Mouse (Mus musculus) right cerebral cortex, adult 18-20 months (tissue): ENCODE measurements around the gene Stx2.
"Not testable (repeated sequence)": the region's sequence is repeated elsewhere in the genome, so short reads cannot be mapped to it uniquely, and the experiment has no call there.

Experiments
- DNase-seq: peaks from one replicate; pipeline ENCODE4 v3.0.0; 2022; ENCODE audit warnings: mixed read lengths

Stx2 gene

DNA sequence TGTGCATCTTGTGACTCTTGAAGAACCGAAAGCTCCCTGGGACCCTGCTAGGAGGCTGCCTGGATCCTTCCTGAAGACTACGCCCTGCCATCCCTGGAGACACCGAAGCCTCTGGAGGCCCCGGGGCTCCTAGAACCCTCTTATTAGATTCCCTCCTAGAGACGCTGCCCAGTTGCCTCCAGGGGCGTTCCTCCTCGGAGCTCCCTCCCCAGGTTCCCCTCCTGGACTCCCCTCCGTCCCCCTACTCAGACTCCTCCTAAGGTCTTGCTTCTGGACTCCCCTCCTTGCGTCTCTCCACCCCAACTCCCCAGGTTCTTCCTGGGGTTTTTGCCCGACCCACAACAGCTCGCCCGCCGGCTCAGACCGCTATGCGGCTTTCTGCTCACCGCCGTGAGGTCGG lies 366 bp downstream of the Stx2 start:
- no peak for DNase-seq

DNA sequence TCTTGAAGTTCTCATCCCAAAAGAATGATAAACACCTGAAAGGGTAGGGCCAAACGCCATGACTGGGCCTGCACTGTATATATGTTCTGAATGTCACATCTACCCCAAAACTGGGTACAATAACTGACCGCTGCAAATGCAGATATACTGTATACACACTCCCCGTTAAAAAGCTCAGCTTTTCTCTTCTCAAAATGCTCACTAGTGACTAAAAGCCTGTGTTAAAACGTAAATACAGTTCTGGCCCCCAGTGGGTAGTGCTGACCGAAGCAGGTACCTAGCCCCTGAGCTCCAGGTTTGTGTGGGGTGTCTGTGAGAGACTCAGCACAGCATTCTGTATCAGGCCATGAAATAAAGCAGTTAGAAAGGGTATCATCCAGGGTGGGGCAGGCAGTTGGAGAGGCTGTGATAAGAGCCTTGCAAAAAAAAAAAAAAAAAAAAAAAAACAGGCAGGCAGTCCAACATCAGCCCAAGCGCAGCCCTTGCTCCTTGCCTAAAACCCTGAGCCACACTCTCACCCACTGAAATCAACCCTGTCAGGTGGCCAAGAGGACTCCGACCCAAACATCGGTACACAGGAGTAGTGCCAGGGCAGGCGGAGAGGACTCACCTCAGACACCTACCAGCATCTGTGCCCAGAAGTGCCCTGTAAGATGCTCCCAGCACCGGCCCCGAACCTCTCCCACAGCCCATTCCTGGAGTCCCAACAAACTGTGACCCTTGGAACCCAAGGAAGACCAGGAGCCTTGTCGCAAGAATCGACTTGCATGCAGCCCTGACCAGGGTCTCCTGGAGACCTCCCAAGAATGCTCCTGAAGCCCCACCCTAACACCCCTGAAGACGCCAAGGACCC lies 1.0 kb downstream of the Stx2 start:
- no peak for DNase-seq

DNA sequence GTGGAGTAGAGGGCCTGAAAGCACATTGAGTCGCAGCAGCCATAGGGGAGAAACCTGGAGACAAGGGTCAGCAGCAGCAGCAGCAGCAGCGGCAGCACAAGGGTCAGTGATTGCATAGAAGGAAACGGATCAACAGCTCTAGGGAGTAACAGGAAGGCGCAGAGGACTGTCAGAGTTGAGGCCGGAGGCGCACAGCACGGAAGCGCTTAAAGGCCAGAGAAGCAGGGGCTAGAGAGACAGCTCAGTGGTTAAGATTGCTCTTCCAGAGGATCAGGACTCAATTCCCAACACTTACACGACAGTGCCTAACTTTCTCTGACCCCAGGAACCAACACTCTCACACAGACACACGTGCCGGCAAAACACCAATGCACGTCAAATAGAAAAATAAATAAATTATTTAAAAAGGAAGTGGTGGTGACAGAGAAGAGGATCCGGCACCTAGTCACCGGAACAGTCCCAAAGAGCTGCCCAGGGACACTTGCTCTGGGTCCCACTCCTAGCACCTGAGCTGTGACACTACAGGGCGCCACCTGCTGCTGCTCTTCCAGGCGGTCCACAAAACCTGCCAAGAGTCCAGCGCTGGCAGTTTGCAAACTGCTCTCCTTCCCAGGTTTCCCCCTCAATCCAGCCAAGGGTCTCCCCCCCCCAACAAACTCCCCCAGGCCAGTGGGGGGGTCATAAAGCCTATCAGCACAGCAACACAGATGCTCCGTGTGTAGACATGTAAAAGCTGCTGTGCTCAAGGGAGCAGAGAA lies 2.2 kb downstream of the Stx2 start:
- no peak for DNase-seq

DNA sequence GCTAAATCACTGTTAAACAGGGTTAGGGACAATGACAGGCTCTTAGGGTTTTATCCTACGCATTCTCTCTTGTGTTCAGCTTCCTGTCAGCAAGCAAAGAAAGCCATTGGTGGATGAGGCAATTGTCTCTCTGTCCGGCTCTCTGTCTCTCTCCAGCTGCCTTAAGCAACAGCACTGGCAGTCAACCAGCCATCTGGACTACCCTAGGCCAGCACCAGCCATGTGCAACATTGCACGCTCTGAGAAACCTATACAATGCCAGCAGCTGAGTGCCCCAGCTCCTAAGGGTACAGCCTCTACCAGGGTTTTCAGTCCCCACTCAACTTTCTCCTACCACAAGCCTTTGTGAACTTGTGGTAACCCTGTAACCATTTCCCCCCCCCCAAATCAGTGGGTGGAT lies 3.0 kb downstream of the Stx2 start:
- DNase-seq = no peak

DNA sequence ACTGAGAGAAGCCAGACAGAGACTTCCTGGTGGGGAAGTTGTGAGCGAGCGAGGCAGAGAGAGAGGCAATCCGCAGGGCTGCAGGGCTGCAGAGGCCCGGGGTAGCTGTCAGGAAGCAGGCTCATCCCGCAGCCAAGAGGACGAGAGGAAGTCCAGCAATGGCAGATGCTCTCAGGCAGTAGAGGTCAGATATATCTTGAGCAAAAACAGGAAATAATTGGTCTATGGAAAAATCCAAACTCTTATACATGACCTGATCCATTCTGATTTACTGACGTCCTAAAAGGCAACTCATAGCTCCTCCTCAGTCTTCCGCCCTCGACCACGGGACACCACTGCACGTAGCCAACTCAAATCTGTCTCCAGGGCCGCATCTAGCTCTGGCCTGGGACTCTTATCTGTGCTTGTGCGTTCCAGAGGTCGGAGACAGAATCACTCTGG lies 5.8 kb downstream of the Stx2 start:
- DNase-seq = no peak

DNA sequence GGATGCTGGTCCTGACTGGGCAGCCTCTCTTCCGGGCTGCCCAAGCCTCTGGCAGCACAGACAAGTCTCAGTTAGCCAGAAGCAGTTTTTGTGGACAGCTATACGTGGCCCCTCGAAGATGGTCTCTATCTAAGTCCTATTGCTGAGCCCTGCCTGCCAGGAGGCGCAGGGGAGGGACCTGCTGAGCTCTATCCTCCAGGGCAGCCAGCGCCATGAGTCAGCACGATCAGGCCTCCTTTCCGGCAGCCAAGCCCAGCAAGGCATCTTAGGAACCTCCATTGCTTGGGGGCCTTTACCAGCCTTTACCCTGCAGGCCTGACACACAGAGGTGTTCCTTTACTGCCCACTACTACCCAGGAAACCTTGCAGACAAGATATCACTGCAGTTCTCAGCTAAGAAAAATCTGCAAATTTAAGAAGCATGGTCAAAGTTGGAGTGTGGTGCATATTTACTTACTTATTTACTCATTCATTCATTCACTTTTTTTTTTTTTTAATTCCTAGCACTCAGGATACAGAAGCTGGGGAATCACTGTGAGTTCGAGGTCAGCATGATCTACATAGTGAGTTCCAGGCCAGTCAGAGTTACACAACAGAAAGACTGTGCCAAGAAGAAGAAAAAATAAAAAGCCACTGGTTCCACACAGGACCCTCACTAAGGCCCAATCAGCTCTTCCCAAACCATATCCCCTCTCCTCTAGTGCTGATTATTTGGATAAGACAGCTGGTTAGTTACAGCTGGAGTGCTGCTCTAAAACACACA lies 7.5 kb downstream of the Stx2 start:
- DNase-seq = peak; percentile 32

DNA sequence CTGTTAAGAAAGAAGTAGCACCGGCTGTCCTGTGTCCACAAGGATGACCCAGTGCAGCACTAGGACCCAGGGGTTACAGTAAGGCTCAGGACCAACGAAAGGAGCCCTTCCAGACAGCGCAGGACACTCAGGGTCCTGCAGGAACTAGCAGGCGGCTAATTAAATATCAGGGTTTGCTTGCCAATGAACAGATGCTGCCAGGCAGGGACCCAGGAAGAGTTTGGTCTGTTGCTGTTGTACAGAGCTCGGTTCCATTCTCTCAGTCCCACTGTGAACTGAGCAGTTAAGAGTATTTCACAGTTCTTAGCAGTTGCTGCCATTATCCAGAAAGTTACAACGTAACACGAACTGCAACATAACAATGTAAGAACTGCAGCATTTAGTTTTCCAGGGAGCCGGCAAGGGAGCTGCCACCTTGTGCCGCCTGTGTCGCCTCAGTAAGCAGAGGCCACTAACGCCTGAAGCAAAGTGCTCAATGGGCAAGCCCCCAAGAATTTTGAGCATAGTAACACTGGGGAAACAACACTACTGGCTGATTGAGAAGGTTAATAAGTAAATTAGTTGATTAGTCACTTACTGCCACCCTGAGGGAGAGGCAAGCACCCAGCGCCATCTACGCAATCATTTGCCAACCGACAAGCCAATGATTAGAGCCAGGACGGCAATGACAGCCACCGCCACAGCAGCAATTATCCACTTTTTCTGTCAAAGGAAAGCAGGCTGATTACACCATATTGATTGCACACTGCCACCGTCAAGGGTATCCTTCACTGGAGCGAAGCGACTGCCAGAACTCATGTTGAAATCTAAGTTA lies 21.0 kb downstream of the Stx2 start:
- no peak for DNase-seq

DNA sequence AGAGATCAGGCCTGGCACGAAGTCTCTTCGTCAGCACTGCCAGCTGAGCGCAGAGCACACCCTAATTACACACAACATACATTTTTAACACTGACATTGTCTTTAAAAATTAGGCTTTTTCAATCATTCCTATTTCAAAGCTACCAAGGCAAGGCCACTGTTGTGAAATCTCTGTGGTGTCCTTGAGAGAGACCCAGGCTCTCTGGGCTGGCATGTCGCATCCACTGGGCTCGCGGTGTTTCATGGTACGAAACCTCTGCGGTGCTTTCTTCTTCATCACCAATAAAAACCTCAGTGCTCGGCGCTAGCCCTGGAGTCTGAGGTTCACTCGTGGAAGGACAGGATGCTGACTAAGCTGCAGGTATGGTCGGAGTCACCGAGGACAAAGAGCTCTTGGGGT lies 22.4 kb downstream of the Stx2 start:
- no peak for DNase-seq

DNA sequence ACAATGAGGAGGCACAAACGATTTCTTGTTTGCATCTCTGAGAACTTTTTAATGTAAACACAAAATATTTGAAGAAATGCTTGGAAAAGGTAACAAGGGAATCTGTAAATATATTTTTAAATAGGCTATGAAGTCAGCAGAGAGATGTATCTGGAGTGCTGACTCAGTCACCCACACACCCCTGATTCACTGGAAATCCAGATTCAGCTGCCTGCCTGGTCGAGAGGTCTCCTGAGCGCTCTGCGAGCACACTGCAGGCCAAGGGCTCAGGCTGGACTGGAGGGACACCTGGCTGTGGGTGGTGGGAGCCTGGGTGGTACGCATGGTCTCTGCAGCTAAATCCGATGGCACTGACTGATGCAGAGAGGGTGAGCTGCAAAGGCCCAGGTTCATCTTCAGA lies 23.8 kb downstream of the Stx2 start:
- DNase-seq = peak; percentile 54

DNA sequence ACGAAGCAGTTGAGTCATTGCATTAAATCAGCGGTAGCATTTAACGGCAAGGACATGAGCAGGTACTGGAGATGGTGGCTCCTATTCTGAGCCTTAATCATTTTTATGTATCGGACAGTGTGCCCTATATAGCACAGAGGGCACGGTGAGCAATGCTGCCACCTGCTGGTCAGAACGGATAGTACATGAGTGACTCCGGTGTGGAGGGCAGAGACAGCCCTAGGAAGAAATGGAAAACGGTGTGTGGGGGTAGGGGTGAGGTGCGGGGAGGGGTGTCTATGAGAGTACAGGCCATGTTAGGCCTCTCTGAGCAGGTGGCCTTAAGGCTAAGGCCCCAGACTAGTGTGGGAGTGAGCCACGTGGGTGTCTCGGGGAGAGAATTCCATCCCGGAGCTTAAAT lies 26.8 kb downstream of the Stx2 start:
- peak; percentile 44 for DNase-seq

DNA sequence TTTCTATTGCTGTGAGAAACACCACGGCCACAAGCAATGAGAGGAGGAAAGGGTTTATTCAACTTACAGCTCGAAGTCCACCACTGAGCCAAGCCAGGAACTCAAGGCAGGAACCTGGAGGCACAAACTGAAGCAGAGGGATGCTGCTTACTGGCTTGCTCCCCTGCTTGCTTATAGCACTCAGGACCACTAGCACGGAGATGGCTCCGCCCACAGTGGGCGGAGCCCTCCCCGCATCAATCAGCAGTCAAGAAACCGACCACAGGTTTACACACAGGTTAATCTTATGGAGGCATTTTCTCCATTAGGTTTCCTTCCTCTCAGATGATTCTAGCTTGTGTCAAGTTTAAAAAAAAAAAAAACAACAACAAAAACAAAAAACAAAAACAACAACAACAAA lies 27.5 kb downstream of the Stx2 start:
- DNase-seq = no peak

DNA sequence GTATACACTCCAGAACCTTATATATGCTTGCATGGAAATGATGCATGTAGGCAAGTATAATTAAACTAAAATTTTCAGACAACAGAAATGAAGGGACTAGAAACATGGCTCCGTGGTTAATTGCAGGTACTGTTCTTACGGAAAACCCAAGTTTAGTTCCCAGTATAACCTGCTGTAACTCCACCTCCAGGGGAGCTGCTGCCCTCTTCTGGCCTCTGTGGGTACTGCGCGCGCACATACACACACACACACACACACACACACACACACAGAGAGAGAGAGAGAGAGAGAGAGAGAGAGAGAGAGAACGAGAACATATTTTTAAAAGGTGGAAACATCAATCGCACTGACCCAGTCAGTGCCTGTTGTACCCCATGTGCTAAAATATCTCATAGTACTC lies 29.4 kb downstream of the Stx2 start:
- no peak for DNase-seq

DNA sequence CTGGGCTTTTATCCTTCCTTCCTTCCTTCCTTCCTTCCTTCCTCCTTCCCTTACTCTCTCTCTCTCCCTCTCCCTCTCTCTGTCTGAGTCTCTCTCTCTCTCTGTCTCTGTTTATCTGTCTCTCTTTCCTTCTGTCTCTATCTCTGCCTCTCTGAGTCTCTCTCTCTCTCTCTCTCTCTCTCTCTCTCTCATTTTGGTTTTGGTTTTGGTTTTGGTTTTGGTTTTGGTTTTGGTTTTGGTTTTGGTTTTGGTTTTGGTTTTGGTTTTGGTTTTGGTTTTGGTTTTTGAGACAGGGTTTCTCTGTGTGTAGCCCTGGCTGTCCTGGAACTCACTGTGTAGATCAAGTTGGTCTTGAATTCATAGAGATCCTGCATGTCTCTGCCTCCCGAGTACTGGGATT lies 30.9 kb downstream of the Stx2 start:
- not testable (repeated sequence) for DNase-seq

DNA sequence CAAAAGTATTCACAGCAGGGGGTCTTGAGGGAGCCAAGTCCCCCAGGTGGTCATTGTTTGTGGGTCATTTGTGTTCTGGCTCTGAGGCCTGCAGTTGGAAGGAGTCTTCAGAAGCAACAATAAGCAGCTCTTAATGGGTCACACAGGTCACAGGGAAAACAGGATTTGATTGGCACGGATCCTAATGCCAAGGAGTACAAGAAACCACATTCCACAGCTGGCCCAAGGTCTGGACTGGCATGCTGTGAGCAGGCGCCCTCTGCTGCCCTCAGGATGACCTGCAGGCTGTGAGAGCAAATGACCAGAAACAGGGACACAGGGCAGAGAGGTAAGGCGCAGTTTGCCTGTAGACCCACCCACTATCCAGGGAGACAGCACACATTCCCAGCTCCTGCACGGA lies 32.1 kb downstream of the Stx2 start:
- DNase-seq = no peak

DNA sequence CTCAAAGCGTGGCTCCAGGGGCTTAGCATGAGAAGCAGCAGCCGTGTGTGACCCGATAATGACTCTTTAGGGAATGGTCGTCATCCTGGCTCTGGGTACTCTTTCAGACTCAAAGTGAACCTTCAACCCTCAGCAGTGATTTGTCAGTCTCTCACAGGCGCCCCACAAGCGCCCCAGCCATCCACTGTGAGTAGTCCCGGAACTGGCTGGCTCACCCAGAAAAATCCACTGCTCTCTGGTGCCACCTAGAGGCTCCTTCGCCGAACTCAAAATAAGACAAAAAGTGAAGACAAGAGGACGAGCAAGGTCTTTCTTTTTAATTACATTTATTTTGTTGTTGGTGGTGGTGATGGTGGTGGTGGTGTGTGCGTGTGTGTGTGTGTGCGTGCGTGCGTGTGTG lies 37.1 kb downstream of the Stx2 start:
- DNase-seq = peak; percentile 74

DNA sequence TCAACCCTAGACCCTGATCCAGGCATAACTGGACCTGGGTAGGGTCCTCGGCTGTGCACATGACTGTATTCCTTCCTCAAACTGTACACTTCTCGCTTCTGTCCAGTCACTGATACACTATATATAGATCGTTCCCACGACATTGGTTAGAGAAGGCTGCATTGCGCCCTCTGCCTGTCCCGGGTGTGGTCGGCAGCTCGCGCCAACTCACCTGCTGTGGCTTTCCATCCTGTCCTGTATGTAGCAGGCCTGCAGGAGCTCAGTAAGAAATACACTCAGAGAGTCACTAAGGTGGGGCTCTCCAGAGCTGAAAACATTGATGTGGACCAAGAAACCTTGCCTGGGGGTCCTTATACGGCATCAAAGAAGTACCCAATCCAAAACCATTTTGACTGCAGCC lies 37.5 kb downstream of the Stx2 start:
- DNase-seq = no peak

DNA sequence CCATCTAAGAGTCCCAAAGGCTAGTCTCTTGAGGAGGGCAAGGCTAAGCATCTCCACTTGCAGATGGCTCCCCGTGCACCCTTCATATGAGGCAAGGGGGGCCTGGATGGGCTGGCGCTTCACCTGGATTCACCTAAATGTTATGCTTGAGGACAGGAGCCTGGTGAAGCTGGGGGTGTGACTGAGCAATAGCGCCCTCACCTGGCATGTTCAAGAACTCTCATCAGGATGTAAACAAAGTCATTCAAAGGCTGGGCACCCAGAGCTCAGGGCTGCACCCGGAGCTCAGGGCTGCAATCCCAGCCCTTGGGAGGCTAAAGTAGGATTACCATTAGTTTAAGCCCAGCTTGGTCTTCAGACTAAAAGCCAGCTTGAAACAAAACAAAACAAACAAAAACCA lies 44.0 kb downstream of the Stx2 start:
- DNase-seq = no peak

DNA sequence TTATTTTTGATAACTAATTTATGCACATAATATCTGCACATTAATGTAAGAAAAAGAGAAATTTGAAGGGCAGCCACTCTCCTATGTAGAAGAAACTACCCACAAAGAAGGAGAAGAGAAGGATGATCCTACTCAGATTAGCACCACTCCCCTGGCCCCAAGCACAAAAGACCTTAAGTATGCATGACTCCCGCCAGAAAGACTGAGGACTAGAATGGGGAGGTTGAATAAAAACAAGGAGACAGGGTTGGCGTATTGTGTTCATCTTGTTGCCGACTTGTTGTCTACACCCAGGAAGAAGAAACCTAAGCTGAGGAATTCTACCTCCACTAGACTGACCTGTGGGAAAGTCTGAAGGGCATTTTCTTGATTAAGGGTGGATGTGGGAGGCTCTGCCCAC lies 49.5 kb downstream of the Stx2 start:
- no peak for DNase-seq

DNA sequence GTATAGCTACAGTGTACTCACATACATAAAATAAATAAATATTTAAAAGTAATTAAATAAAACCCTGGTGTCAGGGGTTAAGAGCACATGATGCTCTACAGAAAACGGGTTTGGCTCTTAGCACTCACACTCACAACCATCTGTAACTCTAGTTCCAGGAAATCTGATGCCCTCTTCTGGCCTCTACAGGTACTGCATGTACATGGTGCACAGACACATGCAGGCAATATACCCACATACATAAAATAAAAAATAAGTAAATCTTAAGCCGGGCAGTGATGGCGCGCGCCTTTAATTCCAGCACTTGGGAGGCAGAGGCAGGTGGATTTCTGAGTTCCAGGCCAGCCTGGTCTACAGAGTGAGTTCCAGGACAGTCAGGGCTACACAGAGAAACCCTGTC lies 54.0 kb downstream of the Stx2 start:
- DNase-seq = not testable (repeated sequence)

DNA sequence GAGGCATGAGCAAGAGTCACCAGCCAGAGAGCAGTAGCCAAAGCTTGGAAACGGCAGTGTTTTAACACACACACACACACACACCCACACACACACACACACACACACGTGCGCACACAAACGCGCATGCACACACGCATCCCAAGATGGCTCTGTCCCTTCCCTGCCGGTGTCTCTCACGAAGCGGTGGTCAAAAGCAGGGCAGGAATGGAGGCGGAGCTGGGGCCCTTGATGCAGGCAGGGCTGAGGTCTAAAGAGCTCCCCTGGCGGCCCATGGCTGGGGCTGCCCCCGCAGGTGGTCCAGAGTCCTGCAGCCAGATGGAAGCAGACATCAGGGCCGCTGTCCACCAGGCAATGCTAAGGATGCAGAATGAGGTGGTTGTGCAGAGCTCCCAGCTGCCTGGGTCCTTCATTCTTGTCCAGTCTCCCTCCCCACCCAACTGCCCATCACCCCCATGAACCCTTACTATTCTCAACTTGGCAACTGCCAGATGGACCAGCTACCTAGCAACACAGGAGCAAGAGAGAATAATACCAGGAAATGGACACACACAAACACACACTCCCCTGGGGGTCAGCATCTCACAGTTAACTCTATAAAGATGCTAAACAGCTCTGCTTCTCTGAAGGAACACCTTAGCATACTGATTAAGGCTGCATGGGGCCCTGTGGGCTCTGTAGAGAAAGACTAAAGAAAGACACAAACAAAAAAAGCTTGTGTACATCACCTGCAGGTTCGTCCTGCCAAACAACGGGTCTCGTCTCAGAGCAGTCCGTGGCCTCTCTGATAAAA lies 54.9 kb downstream of the Stx2 start, which contains the start of gene Rimbp2:
Gene Rimbp2, minus strand, starts transcription at position 209 of the 793 bp plus-strand sequence.
- peak; percentile 68 for DNase-seq
